In the genomic region with DNA sequence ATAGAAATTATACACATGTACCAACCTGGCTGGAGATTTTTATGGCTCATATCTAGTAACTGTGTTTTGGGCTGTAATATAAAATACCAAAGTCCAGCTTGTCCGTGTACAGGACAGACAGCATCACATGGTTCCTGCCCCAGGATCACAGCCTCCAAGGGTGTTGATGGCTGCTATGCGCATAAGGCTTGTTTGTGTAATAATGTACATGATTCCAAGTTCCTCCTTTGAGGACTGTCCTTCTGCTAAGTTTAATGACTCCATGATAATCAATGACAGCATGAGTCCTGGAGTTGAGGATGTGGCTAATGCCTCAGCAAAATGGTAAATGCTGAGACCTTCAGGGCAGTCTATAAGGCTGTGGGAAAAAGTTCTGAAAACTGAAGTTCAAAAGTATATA, we compare ENCODE assay signal across 23 mouse cellular contexts.
"Had no signal": no experiment of that assay in that cellular context is flagged by ENCODE, and none has a peak within 500 bp of the region (broad histone marks: within the 10 kb centered on the region; RNA-seq: fewer than 3 reads in every experiment).

No protein-coding gene starts in this region.

- H3K9me3 ChIP-seq: heart, embryonic 10.5 days; heart, embryonic 12.5 days; hindbrain, embryonic 13.5 days; hindbrain, embryonic 15.5 days; kidney, embryonic 15.5 days; limb, embryonic 13.5 days; limb, embryonic 15.5 days; liver, embryonic 12.5 days had no signal

- DNase-seq: gastrocnemius, postnatal 14 days; gastrocnemius, postnatal 36 days; heart, adult 18-20 months; heart, postnatal 10 days; kidney, adult 11 months; kidney, adult 2 months; kidney, adult 9 months; kidney, postnatal 14 days; kidney, postnatal 36 days; layer of hippocampus, adult 9-11 months; layer of hippocampus, postnatal 36 days; left cerebral cortex, postnatal 4 days had no signal

- H3K27ac ChIP-seq: heart, embryonic 10.5 days; hindbrain, embryonic 13.5 days; hindbrain, embryonic 15.5 days; hindbrain, postnatal 0 days; kidney, embryonic 15.5 days; kidney, postnatal 0 days; limb, embryonic 13.5 days; limb, embryonic 15.5 days; liver, embryonic 12.5 days; liver, embryonic 14.5 days had no signal

- H3K27me3 ChIP-seq: heart, embryonic 12.5 days; hindbrain, embryonic 13.5 days; hindbrain, embryonic 15.5 days; kidney, embryonic 15.5 days; limb, embryonic 13.5 days; limb, embryonic 15.5 days; liver, embryonic 12.5 days had no signal

- H3K4me2 ChIP-seq: heart, embryonic 12.5 days; hindbrain, embryonic 13.5 days; hindbrain, embryonic 15.5 days; kidney, embryonic 15.5 days; limb, embryonic 13.5 days; limb, embryonic 15.5 days; liver, embryonic 12.5 days had no signal

- H3K36me3 ChIP-seq: liver, embryonic 12.5 days had no signal

- H3K4me1 ChIP-seq: limb, embryonic 15.5 days; liver, embryonic 12.5 days had no signal

- H3K9ac ChIP-seq: heart, embryonic 12.5 days; hindbrain, embryonic 13.5 days; hindbrain, embryonic 15.5 days; kidney, embryonic 15.5 days; limb, embryonic 13.5 days; limb, embryonic 15.5 days; liver, embryonic 12.5 days; liver, embryonic 14.5 days had no signal

- ATAC-seq: hindbrain, postnatal 0 days; liver, embryonic 12.5 days had no signal

- H3K4me3 ChIP-seq: heart, embryonic 10.5 days; heart, embryonic 12.5 days; hindbrain, embryonic 13.5 days; hindbrain, embryonic 15.5 days; kidney, embryonic 15.5 days; limb, embryonic 13.5 days; limb, embryonic 15.5 days; liver, embryonic 12.5 days had no signal
